Mouse (Mus musculus) bone marrow, adult 2 months (tissue): ENCODE results near the gene Fut11.

Experiments
- CTCF ChIP-seq: fragments of 200-500 bp; IDR thresholded peaks from 2 replicates; pipeline ENCODE4 v1.5.1; 2011; ENCODE audit warnings: low read length, control low read depth; ENCODE audit not compliant: control insufficient read depth, insufficient read depth
- POLR2A ChIP-seq: fragments of 200-500 bp; IDR thresholded peaks from 2 replicates; pipeline ENCODE4 v1.6.1; 2011; ENCODE audit warnings: low read depth, mild to moderate bottlenecking, control low read depth, low read length, borderline replicate concordance; ENCODE audit not compliant: control insufficient read depth

GRCm38 (mm10) chr14:20738511-20738910 is 43.7 kb downstream of the Fut11 start:
- TF ChIP-seq CTCF (no peak), POLR2A (no peak)
